Mouse (Mus musculus) MEL (cell line): ENCODE measurements around the gene Mboat1. TPM values are rescaled to one million over a fixed set of nuclear protein-coding genes. Genes with fewer than 3 reads are reported as not detected.

Experiments
- DNase-seq: peaks from one replicate; pipeline ENCODE4 v3.0.0; 2011; ENCODE audit warnings: low read depth, low spot score
- H3K27ac ChIP-seq: 2 replicates; pipeline ENCODE4 v1.5.1; 2012; ENCODE audit warnings: low read depth, mild to moderate bottlenecking, control low read depth, low read length, moderate library complexity; ENCODE audit not compliant: control insufficient read depth
- H3K27me3 ChIP-seq, 2 experiments: fragments of 150-350 bp in 1 of 2; sonication (generic) in 1 of 2; 2 replicates each; pipeline ENCODE4 v1.6.1; 2012; ENCODE audit warnings: low read length in 2 of 2, mild to moderate bottlenecking in 2 of 2, improper control_type of control experiment in 1 of 2, moderate library complexity in 1 of 2; ENCODE audit not compliant: insufficient read depth in 2 of 2, control insufficient read depth in 1 of 2
- H3K36me3 ChIP-seq, 2 experiments: 2 replicates each; pipeline ENCODE4 v1.6.1; 2012 to 2014; ENCODE audit warnings: low read length in 2 of 2, improper control_type of control experiment in 1 of 2, inconsistent platforms in 1 of 2, mild to moderate bottlenecking in 1 of 2; ENCODE audit not compliant: insufficient read depth in 2 of 2, control insufficient read depth in 1 of 2
- H3K4me1 ChIP-seq, 2 experiments: fragments of 150-350 bp in 1 of 2; sonication (generic) in 1 of 2; 2 replicates each; pipeline ENCODE4 v1.6.1; 2012; ENCODE audit warnings: low read length in 2 of 2, improper control_type of control experiment in 1 of 2, mild to moderate bottlenecking in 1 of 2; ENCODE audit not compliant: insufficient read depth in 2 of 2, control insufficient read depth in 1 of 2
- H3K4me3 ChIP-seq, 2 experiments: fragments of 150-350 bp in 1 of 2; sonication (generic) in 1 of 2; 2 replicates each; pipeline ENCODE4 v1.5.1; 2012; ENCODE audit warnings: low read depth in 2 of 2, low read length in 2 of 2, mild to moderate bottlenecking in 2 of 2, moderate library complexity in 2 of 2, control low read depth in 1 of 2, improper control_type of control experiment in 1 of 2; ENCODE audit not compliant: control insufficient read depth in 1 of 2, insufficient read depth in 1 of 2
- H3K79me2 ChIP-seq: 2 replicates; pipeline ENCODE4 v1.6.1; 2012; ENCODE audit warnings: mild to moderate bottlenecking, low read length, moderate library complexity; ENCODE audit not compliant: control insufficient read depth, poor library complexity, insufficient read depth
- H3K9ac ChIP-seq: 2 replicates; pipeline ENCODE4 v1.6.1; 2012; ENCODE audit warnings: low read depth, mild to moderate bottlenecking, control low read depth, low read length, moderate library complexity; ENCODE audit not compliant: control insufficient read depth, poor library complexity, severe bottlenecking
- H3K9me3 ChIP-seq: fragments of 150-350 bp; sonication (generic); replicated peaks from 2 replicates; pipeline ENCODE4 v1.6.1; 2012; ENCODE audit warnings: mild to moderate bottlenecking, low read length, improper control_type of control experiment, moderate library complexity; ENCODE audit not compliant: insufficient read depth
- CHD1 ChIP-seq: IDR thresholded peaks from 2 replicates; pipeline ENCODE4 v1.6.1; 2012; ENCODE audit warnings: low read depth, mild to moderate bottlenecking, inconsistent platforms, low read length, improper control_type of control experiment
- CTCF ChIP-seq, 3 experiments: IDR thresholded peaks in 2 of 3; conservative IDR thresholded peaks in 1 of 3; 2 replicates each; pipeline ENCODE4 v1.5.1; 2011 to 2012; ENCODE audit warnings: low read length in 3 of 3, low read depth in 2 of 3, mild to moderate bottlenecking in 2 of 3, improper control_type of control experiment in 1 of 3, inconsistent platforms in 1 of 3, mixed read lengths in 1 of 3, moderate library complexity in 1 of 3; ENCODE audit not compliant: control insufficient read depth in 1 of 3, insufficient read depth in 1 of 3, poor library complexity in 1 of 3, severe bottlenecking in 1 of 3
- GATA1 ChIP-seq: IDR thresholded peaks from 2 replicates; pipeline ENCODE4 v1.6.1; 2011; ENCODE audit warnings: low read depth, low read length, improper control_type of control experiment
- MYC ChIP-seq: IDR thresholded peaks from 2 replicates; pipeline ENCODE4 v1.6.1; 2011; ENCODE audit warnings: low read depth, mild to moderate bottlenecking, low read length, improper control_type of control experiment, moderate library complexity
- RAD21 ChIP-seq: IDR thresholded peaks from 2 replicates; pipeline ENCODE4 v1.6.1; 2011; ENCODE audit warnings: mild to moderate bottlenecking, low read depth, low read length, improper control_type of control experiment
- SMC3 ChIP-seq: IDR thresholded peaks from 2 replicates; pipeline ENCODE4 v1.6.1; 2011; ENCODE audit warnings: low read depth, low read length, improper control_type of control experiment
- TBP ChIP-seq: IDR thresholded peaks from 2 replicates; pipeline ENCODE4 v1.8.0; 2011; ENCODE audit warnings: low read depth, low read length, improper control_type of control experiment
- ZC3H11A ChIP-seq: IDR thresholded peaks from 2 replicates; pipeline ENCODE4 v1.6.1; 2012; ENCODE audit warnings: low read depth, mild to moderate bottlenecking, inconsistent platforms, low read length, improper control_type of control experiment
- polyA plus RNA-seq, 2 experiments: library from polyadenylated mRNA; stranded (reverse) in 1 of 2; unstranded in 1 of 2; fragments of >175 nt in 1 of 2; fragments of >200 nt in 1 of 2; gene quantifications; 2 replicates each; pipeline versions ENCODE4 v1.2.1 to v1.2.4; 2012; ENCODE audit warnings: low replicate concordance in 2 of 2, low read depth in 1 of 2; ENCODE audit not compliant: insufficient read length in 2 of 2, insufficient read depth in 1 of 2, missing spikeins in 1 of 2
- total RNA-seq: library from RNA; depleted of rRNA; stranded (reverse); fragments of 300-350 nt; gene quantifications from 2 replicates; pipeline ENCODE4 v1.2.3, GENCODE M21; 2012

Mboat1 gene
- total and polyA plus RNA-seq, 3 experiments, result 19.8 to 21.9 TPM; not detected in 1

DNA sequence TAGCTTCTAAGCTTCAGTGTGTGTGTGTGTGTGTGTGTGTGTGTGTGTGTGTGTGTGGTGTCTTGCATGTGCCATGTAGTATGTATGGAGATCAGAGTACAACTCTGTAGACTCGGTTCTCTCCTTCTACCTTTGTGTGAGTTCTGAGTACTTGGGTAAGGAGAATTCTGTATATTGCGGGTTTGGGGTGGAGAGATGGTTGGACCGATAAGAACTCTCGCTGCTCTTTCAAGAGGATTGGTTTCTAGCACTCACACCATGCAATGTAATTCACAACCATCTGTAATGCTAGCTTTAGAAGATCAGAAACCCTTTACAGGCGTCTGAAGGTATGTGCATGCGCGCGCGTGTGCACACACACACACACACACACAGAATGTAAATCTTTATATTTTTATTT, 123.0 kb downstream of the Mboat1 start:
- 0 out of 4 replicates have a peak, but pooled peaks cover 0 to 3% of the 10 kb centered on the region in 2 experiments for H3K36me3 ChIP-seq
- no peak overlapping the region for H3K9ac ChIP-seq
- 0 out of 2 replicates have a peak, but pooled peaks have one; percentile 45 for TF ChIP-seq GATA1
- no peak for TF ChIP-seq CHD1
- H3K27me3 ChIP-seq, result peaks cover 0 to 2% of the 10 kb centered on the region in 2 experiments; a peak in 2 of 4 replicates
- H3K79me2 ChIP-seq, result no peaks in the 10 kb centered on the region
- H3K4me1 ChIP-seq, result 0 out of 4 replicates have a peak, but pooled peaks cover 0 to 3% of the 10 kb centered on the region in 2 experiments
- peak; percentile 27 for DNase-seq
- H3K27ac ChIP-seq, result no peak overlapping the region
- no peak overlapping the region for H3K4me3 ChIP-seq
- no peaks in the 10 kb centered on the region for H3K9me3 ChIP-seq

DNA sequence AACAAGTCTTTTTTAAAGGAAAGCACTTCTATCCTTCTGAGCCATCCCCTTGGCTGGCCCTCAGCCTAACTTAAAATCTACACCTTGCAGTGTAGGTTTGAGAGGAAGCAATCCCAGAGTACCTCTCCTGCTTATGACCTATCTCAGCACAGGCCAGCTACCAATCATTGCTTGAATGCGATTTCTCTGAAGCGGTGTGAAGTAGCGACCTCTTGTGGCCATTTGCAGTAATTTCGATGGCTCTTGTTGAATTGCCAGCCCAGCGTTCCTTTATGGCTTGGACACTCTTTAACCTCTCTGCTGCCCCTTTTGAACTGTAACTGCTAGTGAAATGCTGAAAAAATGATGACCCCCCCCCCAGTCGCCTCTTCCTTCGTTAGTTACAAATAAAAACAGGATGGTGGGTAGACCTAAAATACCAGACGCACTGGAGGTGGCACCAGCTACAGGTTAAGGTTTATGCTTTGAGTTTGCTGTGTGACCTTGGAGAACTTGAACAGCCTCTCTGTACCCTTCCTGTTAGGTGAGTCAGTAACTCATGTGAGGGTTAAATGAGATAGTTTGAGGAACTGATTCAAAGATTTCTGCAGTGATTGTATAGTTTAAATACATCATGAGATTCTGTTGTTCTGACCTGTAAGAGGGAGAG, 123.7 kb downstream of the Mboat1 start:
- TF ChIP-seq SMC3 (peak; percentile 98), GATA1 (0 out of 2 replicates have a peak, but pooled peaks have one; percentile 4), CTCF (IDR thresholded peaks at IDR 0.05 in 2 of 3, conservative IDR thresholded peaks at IDR 0.05 in 1 of 3; ENCODE audit: control insufficient read depth in 1 of 3, insufficient read depth in 1 of 3, low read depth in 2 of 3, low read length in 3 of 3, poor library complexity in 1 of 3, severe bottlenecking in 1 of 3) (peak; percentile 83 to 93 (median 88)), CHD1 (no peak), ZC3H11A (peak; percentile 95), RAD21 (peak; percentile 92), MYC (no peak)
- TF ChIP-seq, all 39 proteins: peak for 5
- Histone ChIP-seq H3K36me3 (0 out of 4 replicates have a peak, but pooled peaks cover 0 to 1% of the 10 kb centered on the region in 2 experiments), H3K27ac (no peak overlapping the region), H3K4me1 (0 out of 4 replicates have a peak, but pooled peaks cover 0 to under 1% of the 10 kb centered on the region in 2 experiments), H3K27me3 (peaks cover 0 to 2% of the 10 kb centered on the region in 2 experiments; a peak in 2 of 4 replicates), H3K79me2 (no peaks in the 10 kb centered on the region), H3K4me3 (no peak overlapping the region), H3K9ac (no peak overlapping the region), H3K9me3 (no peaks in the 10 kb centered on the region)
- DNase-seq, result peak; percentile 87

DNA sequence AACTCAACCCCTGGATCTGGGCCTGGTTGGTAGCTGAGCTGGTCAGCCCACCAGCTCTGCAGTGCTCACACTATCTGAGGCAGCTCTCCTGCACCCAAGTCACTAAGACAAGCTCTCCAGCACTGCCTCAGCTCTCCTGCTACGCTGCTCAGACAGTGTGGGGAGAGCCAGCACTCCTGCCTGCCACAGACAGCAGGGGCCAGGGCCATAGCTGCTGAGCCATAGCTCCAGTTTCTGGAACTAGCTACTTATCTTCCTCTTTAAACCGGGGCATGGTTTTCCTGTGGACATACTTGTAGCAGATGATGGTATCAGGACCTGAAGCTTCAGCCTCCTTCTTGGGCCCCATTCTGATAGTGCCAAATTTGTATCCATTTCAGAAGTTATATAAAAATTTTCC, 127.4 kb downstream of the Mboat1 start:
- H3K36me3 ChIP-seq, result no peaks in the 10 kb centered on the region
- DNase-seq, result no peak
- H3K4me1 ChIP-seq, result no peaks in the 10 kb centered on the region
- peaks cover 0 to 2% of the 10 kb centered on the region in 2 experiments; a peak in 2 of 4 replicates for H3K27me3 ChIP-seq
- no peak for TF ChIP-seq RAD21
- TF ChIP-seq TBP, result 0 out of 2 replicates have a peak, but pooled peaks have one; percentile 32
- H3K79me2 ChIP-seq, result no peaks in the 10 kb centered on the region
- no peak overlapping the region for H3K27ac ChIP-seq
- H3K9ac ChIP-seq, result no peak overlapping the region
- no peaks in the 10 kb centered on the region for H3K9me3 ChIP-seq
- no peak overlapping the region for H3K4me3 ChIP-seq
